Mouse (Mus musculus) activated CD4-positive, CD25-positive, alpha-beta regulatory T cell, adult 4 months (primary cell): ENCODE results near the gene Treml2. TPM values are rescaled to one million over a fixed set of nuclear protein-coding genes. Genes with fewer than 3 reads are reported as not detected.
"Not testable (repeated sequence)": the region's sequence is repeated elsewhere in the genome, so short reads cannot be mapped to it uniquely, and the experiment has no call there.

ENCODE experiments used
- ATAC-seq: one replicate; pipeline ENCODE4 v1.8.0; 2017
- polyA plus RNA-seq, 2 experiments: library from polyadenylated mRNA; unstranded; fragments of 100-300 nt; shearing (Covaris generic); gene quantifications; one replicate each; pipeline ENCODE4 v1.2.1; 2017

Gene Treml2
- polyA plus RNA-seq, 2 experiments from 2014 or later: 16.1 to 17.1 TPM

GRCm38 (mm10) chr17:48293500-48294194 lies 5.7 kb upstream of the Treml2 start:
- ATAC-seq: peak; percentile 68

- ATAC-seq: peak; percentile 10
These were observed 458 bp downstream of the Treml2 start for GRCm38 (mm10) chr17:48299756-48300155.

- peak; percentile 64 for ATAC-seq
These were observed 901 bp downstream of the Treml2 start for GRCm38 (mm10) chr17:48300199-48300598.

- peak; percentile 75 for ATAC-seq
These were observed 1.6 kb downstream of the Treml2 start for GRCm38 (mm10) chr17:48300861-48301260.

GRCm38 (mm10) chr17:48301792-48302191 lies 2.5 kb downstream of the Treml2 start:
- ATAC-seq: no peak

GRCm38 (mm10) chr17:48312124-48312523 lies 12.8 kb downstream of the Treml2 start:
- no peak for ATAC-seq

GRCm38 (mm10) chr17:48315905-48316579 lies 16.7 kb downstream of the Treml2 start, which contains the start of gene B430306N03Rik:
Gene B430306N03Rik (plus strand): TSS chr17:48316141.
- not testable (repeated sequence) for ATAC-seq

- peak; percentile 63 for ATAC-seq
These were observed 19.4 kb downstream of the Treml2 start for GRCm38 (mm10) chr17:48318686-48319085.

- no peak for ATAC-seq
These were observed 22.0 kb downstream of the Treml2 start for GRCm38 (mm10) chr17:48321279-48321678.

GRCm38 (mm10) chr17:48323236-48323635 lies 23.9 kb downstream of the Treml2 start:
- no peak for ATAC-seq

- ATAC-seq: no peak
These were observed 25.0 kb downstream of the Treml2 start for GRCm38 (mm10) chr17:48324258-48324657.

GRCm38 (mm10) chr17:48325093-48325492 lies 25.8 kb downstream of the Treml2 start:
- ATAC-seq: no peak

- ATAC-seq: peak; percentile 46
These were observed 26.3 kb downstream of the Treml2 start for GRCm38 (mm10) chr17:48325638-48326037.

- ATAC-seq: no peak
These were observed 27.4 kb downstream of the Treml2 start for GRCm38 (mm10) chr17:48326656-48327055.

- ATAC-seq: peak; percentile 63
These were observed 33.2 kb downstream of the Treml2 start for GRCm38 (mm10) chr17:48332524-48332923.

- ATAC-seq: no peak
These were observed 34.9 kb downstream of the Treml2 start for GRCm38 (mm10) chr17:48334186-48334585.

GRCm38 (mm10) chr17:48336857-48337256 lies 37.6 kb downstream of the Treml2 start:
- no peak for ATAC-seq

- no peak for ATAC-seq
These were observed 41.0 kb downstream of the Treml2 start for GRCm38 (mm10) chr17:48340267-48340666.

- no peak for ATAC-seq
These were observed 42.6 kb downstream of the Treml2 start for GRCm38 (mm10) chr17:48341947-48342346.

- ATAC-seq: no peak
These were observed 43.8 kb downstream of the Treml2 start for GRCm38 (mm10) chr17:48343065-48343464.

- no peak for ATAC-seq
These were observed 46.5 kb downstream of the Treml2 start for GRCm38 (mm10) chr17:48345824-48346223.

- no peak for ATAC-seq
These were observed 46.9 kb downstream of the Treml2 start, which contains the start of gene Trem2 for GRCm38 (mm10) chr17:48346231-48346630. Gene Trem2 (plus strand): TSS chr17:48346401.

GRCm38 (mm10) chr17:48346834-48347233 lies 47.5 kb downstream of the Treml2 start:
- no peak for ATAC-seq

- ATAC-seq: no peak
These were observed 48.0 kb downstream of the Treml2 start for GRCm38 (mm10) chr17:48347287-48347686.
